8 mouse cellular contexts compared by ENCODE assay signal in genomic region chr1:178600851-178601569, GRCm38 (mm10).
DNase-seq lines count a peak whose midpoint lies in the region; ATAC-seq and TF ChIP-seq lines count a peak whose summit lies in the region.

No protein-coding gene starts in this region.

- no peaks in the 10 kb centered on the region for H3K27me3 ChIP-seq in kidney, adult 2 months (replicated peaks; ENCODE audit: control insufficient read depth, insufficient read depth, low read length)
- H3K27me3 ChIP-seq in forebrain, embryonic 16.5 days (replicated peaks; ENCODE audit: control insufficient read depth, insufficient read depth, low read length): no peaks in the 10 kb centered on the region

- ATAC-seq in forebrain, embryonic 16.5 days: no peak

- TF ChIP-seq CTCF in kidney, adult 2 months (conservative IDR thresholded peaks at IDR 0.05; ENCODE audit: insufficient read depth, insufficient read length, low read depth, low read length): no peak

- no peak overlapping the region for H3K4me2 ChIP-seq in forebrain, embryonic 16.5 days (ENCODE audit: low read length)

- DNase-seq in kidney, adult 2 months: peak; percentile 2
- no peak for DNase-seq in kidney, adult 8-10 months
- peak; percentile 16 for DNase-seq in adrenal gland, postnatal 10 days
- peak; percentile 89 for DNase-seq in fat pad, adult 2 months (ENCODE audit: extremely low read depth, low read depth, low spot score)
- peak; percentile 7 for DNase-seq in lung, postnatal 10 days
- DNase-seq in right cerebral cortex, postnatal 25 days: no peak
- no peak for DNase-seq in B cell, adult 2 months

- 65% methylated on average over 15 of the region's 15 CpGs for WGBS in kidney, adult 2 months
- WGBS in forebrain, embryonic 16.5 days: 88% methylated on average over 15 of the region's 15 CpGs

- H3K4me1 ChIP-seq in kidney, adult 2 months (ENCODE audit: control insufficient read depth, insufficient read depth, low read length): no peaks in the 10 kb centered on the region
- H3K4me1 ChIP-seq in forebrain, embryonic 16.5 days (replicated peaks; ENCODE audit: control insufficient read depth, insufficient read depth, low read length): no peaks in the 10 kb centered on the region

- 0 out of 2 replicates have a peak, but pooled peaks cover 3% of the 10 kb centered on the region for H3K9me3 ChIP-seq in forebrain, embryonic 16.5 days (ENCODE audit: control insufficient read depth, low read length)

- no peak overlapping the region for H3K9ac ChIP-seq in forebrain, embryonic 16.5 days (replicated peaks; ENCODE audit: low read depth, low read length)

- no peak overlapping the region for H3K27ac ChIP-seq in kidney, adult 2 months (ENCODE audit: insufficient read depth, low read depth, low read length)
- no peak overlapping the region for H3K27ac ChIP-seq in forebrain, embryonic 16.5 days (ENCODE audit: low read length)

- no peak for TF ChIP-seq POLR2A in kidney, adult 2 months (IDR thresholded peaks at IDR 0.05; ENCODE audit: low read depth, low read length)

- H3K4me3 ChIP-seq in kidney, adult 2 months (ENCODE audit: insufficient read depth, low read depth, low read length): no peak overlapping the region
- no peak overlapping the region for H3K4me3 ChIP-seq in forebrain, embryonic 16.5 days (replicated peaks; ENCODE audit: low read length)

- H3K36me3 ChIP-seq in kidney, adult 2 months (ENCODE audit: control insufficient read depth, insufficient read depth, low read length): no peaks in the 10 kb centered on the region
- H3K36me3 ChIP-seq in forebrain, embryonic 16.5 days (ENCODE audit: control insufficient read depth, insufficient read depth): no peaks in the 10 kb centered on the region

Comparison
In these comparisons a context has a peak if more than half of its experiments do, and no peak if none do; other contexts are left out.
1. DNase-seq: peak in kidney, adult 2 months (single experiment), adrenal gland, postnatal 10 days (single experiment), fat pad, adult 2 months (single experiment) and lung, postnatal 10 days (single experiment); none in kidney, adult 8-10 months (0 of 2), right cerebral cortex, postnatal 25 days (single experiment) and B cell, adult 2 months (0 of 2).